Mouse (Mus musculus) heart, postnatal 25 days (tissue): Measurements from ENCODE around the gene Smarcb1. TPM values are rescaled to one million over a fixed set of nuclear protein-coding genes. Genes with fewer than 3 reads are reported as not detected.
"Not testable (repeated sequence)": the region's sequence is repeated elsewhere in the genome, so short reads cannot be mapped to it uniquely, and the experiment has no call there.

Experiments used
- DNase-seq: peaks from one replicate; pipeline ENCODE4 v3.0.0; 2022; ENCODE audit warnings: low spot score
- intact Hi-C: fragments of 180-260 bp; cut with DNase I; formaldehyde crosslinking; loops from one replicate; pipeline ENCODE4 v1.15.1; 2025
- total RNA-seq, 2 experiments: library from RNA; stranded (reverse); gene quantifications; 2 replicates each; pipeline ENCODE4 v1.2.3; 2021

Gene Smarcb1
- total RNA-seq, 2 experiments from 2014 or later, result 22.8 to 22.9 TPM

DNA sequence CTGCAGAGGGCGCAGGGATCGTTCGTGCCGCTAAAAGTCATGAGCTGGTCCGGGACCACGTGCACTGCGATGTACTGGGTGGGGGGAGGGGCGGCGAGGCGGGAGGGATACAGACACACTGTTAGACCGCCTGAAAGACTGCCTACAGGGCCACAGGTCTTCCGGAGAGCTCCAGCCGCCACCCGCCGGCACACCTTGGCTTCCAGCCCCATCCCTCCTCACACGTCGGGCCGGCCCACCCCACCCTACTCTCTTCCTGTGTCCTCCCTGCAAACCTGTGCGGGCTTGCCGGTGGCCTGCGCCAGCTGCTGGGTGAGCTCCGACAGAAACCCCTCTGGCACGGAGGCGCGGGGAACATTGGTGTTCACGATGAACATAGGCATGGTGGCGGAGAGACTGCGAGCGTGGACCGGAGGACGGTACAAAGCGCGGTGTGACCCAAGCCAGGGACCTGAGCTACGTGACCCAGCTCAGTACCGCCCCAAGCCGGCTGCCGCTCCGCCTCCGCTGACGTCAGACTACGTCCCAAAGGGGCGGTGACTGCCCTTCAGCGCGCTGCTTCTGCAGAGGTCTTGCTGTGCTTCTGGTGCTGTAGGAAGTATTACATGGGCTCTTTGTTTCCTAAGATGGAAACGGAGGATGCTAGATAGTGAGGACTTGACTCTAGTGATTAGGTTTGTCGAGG is 61.5 kb downstream of the Smarcb1 start, which contains the start of gene Mif:
TSS of gene Mif (minus strand) at position 455 of the 685 bp plus-strand sequence.
- DNase-seq, result peak; percentile 76
- intact Hi-C loops, result not testable (repeated sequence)

DNA sequence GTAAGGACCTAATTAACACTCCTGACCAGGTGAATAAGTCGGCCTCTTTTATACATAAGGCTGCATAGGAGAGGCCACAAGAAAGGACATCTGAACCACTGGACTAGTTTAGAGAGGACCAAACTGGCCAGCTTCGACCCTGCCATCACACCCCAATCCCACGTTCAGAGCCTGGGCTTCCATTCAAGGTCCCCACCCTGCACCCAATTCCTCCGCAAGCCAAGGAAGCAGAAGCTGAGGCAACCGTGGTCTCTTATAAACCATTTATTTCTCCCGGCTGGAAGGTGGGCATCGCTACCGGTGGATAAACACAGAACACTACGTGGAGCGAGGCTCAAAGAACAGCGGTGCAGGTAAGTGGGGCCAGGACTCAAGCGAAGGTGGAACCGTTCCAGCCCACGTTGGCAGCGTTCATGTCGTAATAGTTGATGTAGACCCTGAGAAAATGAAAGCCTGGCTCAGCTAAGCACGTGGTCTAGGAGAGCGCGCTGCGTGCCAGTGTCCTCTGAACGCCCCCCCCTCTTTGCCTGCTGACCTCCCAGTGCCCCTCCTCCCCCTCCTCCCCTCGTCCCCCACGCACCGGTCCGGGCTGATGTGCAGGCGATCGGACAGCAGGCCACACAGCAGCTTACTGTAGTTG is 62.2 kb downstream of the Smarcb1 start:
- intact Hi-C loops, result no loop called here
- DNase-seq, result no peak

GRCm38 (mm10) chr10:75857598-75857997 is 63.8 kb downstream of the Smarcb1 start:
- no peak for DNase-seq
- intact Hi-C loops, result loop anchor here (2.0 kb wide), 1 partner anchor 59 kb away; the partner anchor contains the start of gene Gstt1

GRCm38 (mm10) chr10:75856976-75857375 is 64.4 kb downstream of the Smarcb1 start:
- intact Hi-C loops, result loop anchor here (2.0 kb wide), 1 partner anchor 58 kb away; the partner anchor contains the start of gene Gstt1

DNA sequence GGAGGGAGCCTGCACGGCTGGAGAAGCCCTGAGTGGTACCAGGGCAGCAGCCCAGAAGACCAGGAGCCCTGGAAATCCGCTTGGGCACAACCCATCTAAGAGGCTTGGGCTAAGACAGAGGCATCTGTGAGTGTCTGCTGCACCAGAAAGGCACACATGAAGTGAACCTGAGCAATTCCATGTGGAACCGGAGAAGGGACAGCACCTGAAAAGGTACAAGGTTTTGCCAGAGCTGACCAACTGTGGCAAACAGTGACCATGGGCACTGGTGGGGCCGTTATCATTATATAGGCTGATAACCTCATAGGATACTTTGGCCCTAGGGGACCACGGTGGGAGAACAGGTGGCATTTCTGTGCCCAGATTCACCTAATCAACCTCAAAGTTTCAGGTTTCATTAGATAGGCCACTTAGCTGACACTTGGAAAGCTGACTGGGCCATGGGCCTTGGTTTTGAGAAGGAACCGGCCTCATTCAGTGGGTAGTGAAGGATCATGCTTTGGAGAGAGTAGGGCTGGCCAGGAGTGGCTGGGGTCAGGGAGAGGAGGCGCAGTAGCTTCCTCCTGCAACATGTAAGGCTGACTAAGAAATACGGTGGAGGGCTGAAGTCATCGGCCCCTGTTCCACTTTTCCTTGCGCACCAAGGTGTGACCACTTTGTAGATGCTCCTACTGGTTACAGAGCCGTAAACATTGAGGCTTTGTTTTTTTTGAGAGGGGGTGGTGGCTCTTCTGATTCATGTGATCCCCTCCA is 65.1 kb downstream of the Smarcb1 start:
- intact Hi-C loops, result loop anchor here (2.0 kb wide), 1 partner anchor 58 kb away; the partner anchor contains the start of gene Gstt1
- DNase-seq, result no peak

More at GRCm38 (mm10) chr10:75856976-75857375, 64.4 kb downstream of the Smarcb1 start:
- no peak for DNase-seq

GRCm38 (mm10) chr10:75855416-75855981 is 65.9 kb downstream of the Smarcb1 start:
- no peak for DNase-seq
- intact Hi-C loops, result no loop called here

DNA sequence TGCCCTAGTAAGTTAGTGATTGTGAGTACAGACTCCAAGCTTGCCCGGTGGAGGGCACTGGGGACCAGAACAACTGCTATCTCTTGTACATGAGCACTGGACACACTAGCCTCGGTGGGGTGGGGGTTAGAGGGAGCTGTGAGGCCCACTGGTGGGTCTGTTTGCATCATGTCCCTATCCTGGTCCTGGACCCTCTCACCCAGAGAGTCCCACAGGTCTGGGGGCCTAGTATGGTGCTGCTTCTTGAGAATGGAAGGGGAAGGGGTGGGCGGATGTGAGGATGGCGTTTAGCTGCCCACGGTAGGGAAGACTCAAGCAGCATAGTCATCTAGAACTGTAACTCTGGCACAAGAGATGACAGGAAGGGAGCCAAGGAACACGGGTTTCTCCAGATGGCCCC is 66.6 kb downstream of the Smarcb1 start:
- intact Hi-C loops, result loop anchor here (5.0 kb wide), 3 partner anchors 92 to 267 kb away; partner anchors contain the start of genes Cabin1 and Ggt5
- no peak for DNase-seq

- intact Hi-C loops, result loop anchor here (5.0 kb wide), 3 partner anchors 92 to 267 kb away; partner anchors contain the start of genes Cabin1 and Ggt5
- DNase-seq, result no peak
Measured at GRCm38 (mm10) chr10:75854096-75854495, 67.3 kb downstream of the Smarcb1 start.

GRCm38 (mm10) chr10:75853452-75853851 is 68.0 kb downstream of the Smarcb1 start:
- DNase-seq, result peak; percentile 44
- intact Hi-C loops, result loop anchor here (1.0 to 5.0 kb wide), 4 partner anchors 91 to 266 kb away; partner anchors contain the start of genes Cabin1 and Ggt5

DNA sequence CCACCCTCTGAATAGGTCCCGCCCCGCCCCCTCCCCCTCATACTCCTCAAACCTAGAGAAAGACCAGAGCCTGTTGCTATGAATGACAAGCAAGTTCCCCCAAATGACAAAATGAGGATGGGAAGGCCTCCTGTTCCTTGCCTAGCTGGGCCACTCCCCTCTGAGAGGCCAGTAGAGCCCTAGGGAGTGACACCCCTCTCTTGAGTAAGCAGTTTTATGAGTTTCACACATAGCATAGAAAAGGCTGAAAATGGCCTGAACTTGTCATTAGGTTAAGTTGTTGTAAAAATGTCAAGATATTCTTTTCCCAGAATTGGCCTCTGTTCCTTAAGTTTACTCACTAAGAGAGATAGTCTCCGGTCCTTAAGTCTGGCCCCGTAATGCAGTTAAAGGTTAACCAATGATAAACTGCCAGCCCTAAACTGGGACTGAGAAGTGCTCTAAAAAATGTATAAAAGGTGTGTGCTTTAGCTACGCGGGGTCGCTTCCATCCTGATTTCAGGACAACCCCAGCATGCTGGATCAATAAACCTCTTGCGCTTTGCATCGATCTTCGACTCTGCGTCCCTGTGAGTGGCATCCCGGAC is 68.8 kb downstream of the Smarcb1 start:
- intact Hi-C loops, result loop anchor here (1.0 to 5.0 kb wide), 4 partner anchors 90 to 265 kb away; partner anchors contain the start of genes Cabin1 and Ggt5
- no peak for DNase-seq

DNA sequence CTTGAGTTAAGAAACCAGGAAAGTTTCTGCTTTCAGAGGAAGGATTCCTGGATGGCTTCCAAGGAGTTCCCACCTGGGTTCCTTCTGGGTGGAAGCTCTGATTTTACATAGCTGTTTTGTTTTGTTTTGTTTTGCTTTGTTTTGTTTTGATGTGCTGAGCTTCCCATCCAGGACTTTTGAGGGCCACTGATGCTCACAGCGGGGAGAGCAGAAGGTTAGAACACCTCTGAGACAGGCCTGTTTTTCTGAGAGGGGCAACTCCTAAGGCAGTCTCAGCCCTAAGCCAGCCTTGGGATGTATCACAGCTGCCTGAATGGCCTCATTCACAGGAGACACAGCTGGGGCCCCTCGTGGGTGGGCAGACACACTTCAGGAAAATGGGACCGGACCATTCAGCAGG is 69.7 kb downstream of the Smarcb1 start:
- DNase-seq, result no peak
- intact Hi-C loops, result loop anchor here (5.0 kb wide), 3 partner anchors 89 to 264 kb away; partner anchors contain the start of genes Cabin1 and Ggt5

DNA sequence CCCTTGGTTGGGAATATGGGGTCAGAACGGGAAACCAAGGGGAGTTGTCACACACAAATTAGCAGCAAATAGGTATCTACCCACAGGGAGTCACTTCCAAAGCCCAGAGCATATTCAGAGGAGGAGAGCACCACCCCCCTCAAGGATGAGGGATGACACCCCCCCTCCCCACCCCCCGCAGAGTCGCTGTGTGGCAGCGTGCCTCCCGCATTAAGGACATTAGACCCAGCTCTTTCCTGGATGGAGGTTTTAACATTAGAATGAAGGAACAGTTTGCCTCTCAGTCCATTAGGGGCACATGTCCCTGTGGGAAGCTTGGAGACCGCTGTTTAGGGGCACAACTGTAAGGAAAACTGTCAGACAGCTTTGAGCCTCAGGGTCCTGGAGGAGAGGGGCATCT is 70.3 kb downstream of the Smarcb1 start:
- DNase-seq, result no peak
- intact Hi-C loops, result loop anchor here (5.0 kb wide), 3 partner anchors 89 to 264 kb away; partner anchors contain the start of genes Cabin1 and Ggt5

DNA sequence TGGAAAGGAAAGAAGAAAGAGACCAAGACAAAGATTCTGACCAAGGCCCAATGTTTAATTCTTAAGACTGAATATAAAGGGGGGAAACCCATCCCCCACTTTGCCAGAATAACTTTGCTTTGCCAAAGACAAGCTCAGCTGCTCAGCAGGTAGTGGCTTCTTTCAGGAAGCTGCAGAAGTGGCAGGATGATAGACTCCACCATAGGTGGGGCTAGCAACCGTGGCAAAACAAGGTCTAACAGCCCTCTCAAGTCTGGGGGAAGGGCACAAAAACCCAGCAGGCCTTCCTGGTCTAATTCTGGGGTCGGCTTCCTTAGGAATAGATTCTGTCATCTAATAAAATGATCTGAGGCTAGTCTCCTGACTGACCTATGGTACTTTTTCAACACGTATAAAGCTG is 73.0 kb downstream of the Smarcb1 start:
- intact Hi-C loops, result no loop called here

More for the DNA sequence above, 73.0 kb downstream of the Smarcb1 start:
- DNase-seq, result no peak

Other genes with a start within 250 kb of the Smarcb1 start
- gene Cabin1, start 157.3 kb downstream of the Smarcb1 start, total RNA-seq, result 10 to 100 TPM; 19.6 to 22.6 TPM
- 100 to 1,000 TPM in 1 of 2 experiments, 10 to 100 TPM in 1; 93.7 to 102 TPM for gene Ddt, start 148.2 kb downstream of the Smarcb1 start, total RNA-seq
- gene Gm20441, start 140.7 kb downstream of the Smarcb1 start, total RNA-seq, result under 1 TPM in 1 of 2 experiments, not detected in 1; 0.44 TPM
- gene Gstt3, start 140.2 kb downstream of the Smarcb1 start, total RNA-seq, result 1 to 10 TPM; 3.1 to 3.3 TPM
- 10 to 100 TPM; 12.2 to 13.4 TPM for gene Gstt1, start 123.0 kb downstream of the Smarcb1 start, total RNA-seq
- gene Gstt4, start 99.1 kb downstream of the Smarcb1 start, total RNA-seq, result not detected
- gene Gstt2, start 84.2 kb downstream of the Smarcb1 start, total RNA-seq, result 10 to 100 TPM in 1 of 2 experiments, 1 to 10 TPM in 1; 9.3 to 10.9 TPM
- 100 to 1,000 TPM; 202 to 203 TPM for gene Mif, start 61.4 kb downstream of the Smarcb1 start, total RNA-seq
- under 1 TPM; 0.26 to 0.78 TPM for gene Derl3, start 28.2 kb downstream of the Smarcb1 start, total RNA-seq
- gene Chchd10, start 11.5 kb upstream of the Smarcb1 start, total RNA-seq, result 1,000 to 10,000 TPM; 1,761 to 1,834 TPM
- 1 to 10 TPM; 5.0 to 8.1 TPM for gene Mmp11, start 14.9 kb upstream of the Smarcb1 start, total RNA-seq
- gene Gm867, start 19.1 kb upstream of the Smarcb1 start, total RNA-seq, result not detected
- not detected for gene Vpreb3, start 21.4 kb upstream of the Smarcb1 start, total RNA-seq
- gene Gm5134, start 32.9 kb upstream of the Smarcb1 start, total RNA-seq, result not detected
- 1 to 10 TPM; 7.7 to 8.1 TPM for gene Zfp280b, start 111.0 kb upstream of the Smarcb1 start, total RNA-seq
- not detected for gene Slc5a4b, start 189.3 kb upstream of the Smarcb1 start, total RNA-seq
- not detected for gene Slc5a4a, start 225.8 kb upstream of the Smarcb1 start, total RNA-seq